27 mouse cellular contexts compared by ENCODE assay signal in genomic region chr14:34532536-34532935, GRCm38 (mm10). TPM values are rescaled to one million over a fixed set of nuclear protein-coding genes. Genes with fewer than 3 reads are reported as not detected.
DNase-seq lines count a peak whose midpoint lies in the region; ATAC-seq and TF ChIP-seq lines count a peak whose summit lies in the region.
"Had no signal": no experiment of that assay in that cellular context is flagged by ENCODE, and none has a peak within 500 bp of the region (broad histone marks: within the 10 kb centered on the region; RNA-seq: fewer than 3 reads in every experiment).

No protein-coding gene starts in this region.

- TF ChIP-seq CTCF in kidney, postnatal 0 days (IDR thresholded peaks at IDR 0.05; ENCODE audit: low read depth), result no peak
- no peak for TF ChIP-seq CTCF in Patski (IDR thresholded peaks at IDR 0.05)
- no peak for TF ChIP-seq CTCF in liver, postnatal 0 days (IDR thresholded peaks at IDR 0.05; ENCODE audit: low read depth)

- H3K9me3 ChIP-seq in heart, embryonic 12.5 days (replicated peaks), result 0 out of 2 replicates have a peak, but pooled peaks cover 6% of the 10 kb centered on the region
- H3K9me3 ChIP-seq in kidney, postnatal 0 days (replicated peaks; ENCODE audit: low read length), result no peaks in the 10 kb centered on the region; the same call in 1 of the 2 replicates
- no peaks in the 10 kb centered on the region for H3K9me3 ChIP-seq in liver, postnatal 0 days (ENCODE audit: low read length)
- H3K9me3 ChIP-seq: forebrain, embryonic 15.5 days; hindbrain, embryonic 15.5 days; liver, embryonic 13.5 days; midbrain, embryonic 12.5 days had no signal

- ATAC-seq in heart, embryonic 12.5 days (ENCODE audit: insufficient number of reproducible peaks, low FRiP score), result no peak
- no peak for ATAC-seq in kidney, postnatal 0 days (replicated peaks; ENCODE audit: low FRiP score, low read depth)
- ATAC-seq in Patski, result peak; percentile 62
- ATAC-seq in cerebellum, adult (ENCODE audit: insufficient number of reproducible peaks, low FRiP score, low TSS enrichment), result no peak
- ATAC-seq in liver, postnatal 0 days, result no peak
- ATAC-seq: forebrain, embryonic 15.5 days; intestine, postnatal 0 days had no signal

- WGBS in heart, embryonic 12.5 days, result 62% methylated on average over 6 of the region's 6 CpGs
- whole genome bisulfite sequencing in kidney, postnatal 0 days, result 62% methylated on average over 6 of the region's 6 CpGs
- 73% methylated on average over 6 of the region's 6 CpGs for WGBS in liver, postnatal 0 days (ENCODE audit: insufficient replicate concordance)

- H3K36me3 ChIP-seq in heart, embryonic 12.5 days, result peaks cover 82% of the 10 kb centered on the region
- H3K36me3 ChIP-seq in kidney, postnatal 0 days (ENCODE audit: insufficient read depth, low read length), result no peaks in the 10 kb centered on the region
- no peaks in the 10 kb centered on the region for H3K36me3 ChIP-seq in liver, postnatal 0 days (replicated peaks; ENCODE audit: insufficient read depth, low read length)
- H3K36me3 ChIP-seq: embryonic facial prominence, embryonic 13.5 days; forebrain, embryonic 15.5 days; hindbrain, embryonic 15.5 days; limb, embryonic 12.5 days; liver, embryonic 13.5 days; midbrain, embryonic 12.5 days had no signal

- DNase-seq in heart, postnatal 14 days, result no peak
- peak; percentile 70 for DNase-seq in kidney, postnatal 0 days (ENCODE audit: low spot score)
- no peak for DNase-seq in kidney, adult 11 months
- DNase-seq in 3134 (ENCODE audit: extremely low read depth, insufficient read length, low spot score), result peak; percentile 25
- DNase-seq in Patski (ENCODE audit: low read depth, low spot score), result no peak
- no peak for DNase-seq in liver, postnatal 0 days
- DNase-seq: adrenal gland, adult 8-10 months; cerebellum, postnatal 10 days; liver, embryonic 13.5 days; retina, postnatal 1 day; right cerebral cortex, postnatal 4 days had no signal

- POLR2A ChIA-PET in Patski (lab: Charles Lee), result no interaction called here

- no peak overlapping the region for H3K4me2 ChIP-seq in heart, embryonic 12.5 days
- H3K4me2 ChIP-seq in kidney, postnatal 0 days (ENCODE audit: low read length), result no peak overlapping the region
- no peak overlapping the region for H3K4me2 ChIP-seq in liver, postnatal 0 days (ENCODE audit: low read depth, low read length)
- H3K4me2 ChIP-seq: embryonic facial prominence, embryonic 13.5 days; forebrain, embryonic 15.5 days; hindbrain, embryonic 15.5 days; limb, embryonic 12.5 days; liver, embryonic 13.5 days; midbrain, embryonic 12.5 days had no signal

- H3K9ac ChIP-seq in heart, embryonic 12.5 days, result no peak overlapping the region
- no peak overlapping the region for H3K9ac ChIP-seq in kidney, postnatal 0 days (ENCODE audit: low read depth, low read length)
- H3K9ac ChIP-seq in liver, postnatal 0 days (replicated peaks), result no peak overlapping the region
- H3K9ac ChIP-seq: embryonic facial prominence, embryonic 13.5 days; forebrain, embryonic 15.5 days; hindbrain, embryonic 15.5 days; limb, embryonic 12.5 days; liver, embryonic 13.5 days; midbrain, embryonic 12.5 days had no signal

- intact Hi-C loops in heart, postnatal 14 days (cut with DNase I), result no loop called here

- no peak overlapping the region for H3K4me3 ChIP-seq in heart, embryonic 12.5 days
- no peak overlapping the region for H3K4me3 ChIP-seq in kidney, postnatal 0 days (replicated peaks; ENCODE audit: low read depth, low read length)
- H3K4me3 ChIP-seq in liver, postnatal 0 days (ENCODE audit: low read depth, low read length), result no peak overlapping the region
- H3K4me3 ChIP-seq: embryonic facial prominence, embryonic 13.5 days; forebrain, embryonic 15.5 days; hindbrain, embryonic 15.5 days; limb, embryonic 12.5 days; liver, embryonic 13.5 days; midbrain, embryonic 12.5 days had no signal

- H3K27me3 ChIP-seq in heart, embryonic 12.5 days (replicated peaks), result no peaks in the 10 kb centered on the region
- H3K27me3 ChIP-seq in kidney, postnatal 0 days (ENCODE audit: insufficient read depth, low read length), result no peaks in the 10 kb centered on the region
- no peaks in the 10 kb centered on the region for H3K27me3 ChIP-seq in Patski
- no peaks in the 10 kb centered on the region for H3K27me3 ChIP-seq in liver, postnatal 0 days (ENCODE audit: insufficient read depth, low read length)
- H3K27me3 ChIP-seq: hindbrain, embryonic 15.5 days had no signal

- CTCF ChIA-PET in Patski (lab: Charles Lee), result interaction anchor here (0.9 to 1.2 kb wide), 3 partner anchors 9 to 131 kb away, joined by 3 read pairs; no protein-coding TSS in a partner anchor

- H3K27ac ChIP-seq in heart, embryonic 12.5 days (ENCODE audit: poor library complexity, severe bottlenecking), result peak overlapping the region; percentile 19; the same call in 1 of the 2 replicates
- H3K27ac ChIP-seq in kidney, postnatal 0 days, result no peak overlapping the region
- H3K27ac ChIP-seq in liver, postnatal 0 days (ENCODE audit: low read depth), result no peak overlapping the region
- H3K27ac ChIP-seq: embryonic facial prominence, embryonic 13.5 days; forebrain, embryonic 15.5 days; hindbrain, embryonic 15.5 days; limb, embryonic 12.5 days; liver, embryonic 13.5 days; midbrain, embryonic 12.5 days had no signal

- TF ChIP-seq EP300 in liver, postnatal 0 days (IDR thresholded peaks at IDR 0.05; ENCODE audit: low read depth), result no peak

- peaks cover 20% of the 10 kb centered on the region for H3K4me1 ChIP-seq in heart, embryonic 12.5 days (replicated peaks)
- H3K4me1 ChIP-seq in kidney, postnatal 0 days (replicated peaks; ENCODE audit: insufficient read depth, low read length), result no peaks in the 10 kb centered on the region
- no peaks in the 10 kb centered on the region for H3K4me1 ChIP-seq in liver, postnatal 0 days (ENCODE audit: insufficient read depth)
- H3K4me1 ChIP-seq: embryonic facial prominence, embryonic 13.5 days; forebrain, embryonic 15.5 days; hindbrain, embryonic 15.5 days; limb, embryonic 12.5 days; liver, embryonic 13.5 days; midbrain, embryonic 12.5 days had no signal

- in situ Hi-C loops in Patski (cut with MboI; ENCODE audit: low pct_unique_long_range_greater_than_20kb), result no loop called here

RNA-seq across cellular contexts. Expression of gene 9230112D13Rik, which starts 9.9 kb away (rescaled TPM):
- polyA plus RNA-seq in heart, embryonic 12.5 days (2016; fragmentation: Nextera tagmentation; extraction: Ambion mirVana), result not detected in 2 replicates
- not detected for total RNA-seq in heart, postnatal 14 days (2021)
- not detected in 2 replicates for polyA plus RNA-seq in kidney, postnatal 0 days (2015; fragmentation: Nextera tagmentation; extraction: Ambion mirVana)
- polyA plus RNA-seq in Patski (2021), result not detected
- not detected in 2 replicates for polyA plus RNA-seq in liver, postnatal 0 days (2015; fragmentation: Nextera tagmentation; extraction: Ambion mirVana)
- total RNA-seq: adrenal gland, adult 8-10 months; gastrocnemius, postnatal 4 days; heart, postnatal 25 days; layer of hippocampus, postnatal 14 days; megakaryocyte progenitor cell, adult 5-6 weeks; monocyte, adult 5-6 weeks had no signal
- polyA plus RNA-seq: C2C12; embryonic facial prominence, embryonic 13.5 days; forebrain, embryonic 15.5 days; hindbrain, embryonic 15.5 days; intestine, postnatal 0 days; large intestine, adult 2 months; limb, embryonic 12.5 days; liver, embryonic 13.5 days; midbrain, embryonic 12.5 days; neural tube, embryonic 11.5 days had no signal

RNA-seq across cellular contexts. Expression of gene Bmpr1a, which starts 29.4 kb away (rescaled TPM):
- polyA plus RNA-seq in heart, embryonic 12.5 days (2016; fragmentation: Nextera tagmentation; extraction: Ambion mirVana), result 53.9 and 58.0 TPM in 2 replicates
- 10 to 100 TPM; 73.6 to 77.2 TPM for total RNA-seq in heart, postnatal 14 days (2021)
- 35.8 and 37.1 TPM in 2 replicates for polyA plus RNA-seq in kidney, postnatal 0 days (2015; fragmentation: Nextera tagmentation; extraction: Ambion mirVana)
- 53.2 TPM for polyA plus RNA-seq in Patski (2021)
- 4.7 and 5.0 TPM in 2 replicates for polyA plus RNA-seq in liver, postnatal 0 days (2015; fragmentation: Nextera tagmentation; extraction: Ambion mirVana)

RNA-seq across cellular contexts. Expression of gene Ldb3, which starts 55.9 kb away (rescaled TPM):
- 226 and 239 TPM in 2 replicates for polyA plus RNA-seq in heart, embryonic 12.5 days (2016; fragmentation: Nextera tagmentation; extraction: Ambion mirVana)
- 100 to 1,000 TPM; 877 to 926 TPM for total RNA-seq in heart, postnatal 14 days (2021)
- 0.50 and 0.51 TPM in 2 replicates for polyA plus RNA-seq in kidney, postnatal 0 days (2015; fragmentation: Nextera tagmentation; extraction: Ambion mirVana)
- polyA plus RNA-seq in Patski (2021), result 0.46 TPM
- polyA plus RNA-seq in liver, postnatal 0 days (2015; fragmentation: Nextera tagmentation; extraction: Ambion mirVana), result 0.26 and 3.2 TPM in 2 replicates
- total RNA-seq: megakaryocyte progenitor cell, adult 5-6 weeks; monocyte, adult 5-6 weeks had no signal

Comparison
In these comparisons a context has a peak if more than half of its experiments do, and no peak if none do; other contexts are left out.
1. DNase-seq: peak in kidney, postnatal 0 days (single experiment) and 3134 (single experiment); none in heart, postnatal 14 days (0 of 2), kidney, adult 11 months (single experiment), Patski (single experiment) and liver, postnatal 0 days (single experiment).
2. RNA of gene Ldb3, which starts 55.9 kb away (polyA plus RNA-seq): 226 to 239 TPM in heart, embryonic 12.5 days; 0.50 to 0.51 TPM in kidney, postnatal 0 days, 0.46 TPM in Patski (single experiment) and 0.26 to 3.2 TPM in liver, postnatal 0 days; every median in the first group is over 10 times any median in the second.